Mouse (Mus musculus) intestine, embryonic 14.5 days (tissue): ENCODE results near the gene Zp3r. TPM values are rescaled to one million over a fixed set of nuclear protein-coding genes. Genes with fewer than 3 reads are reported as not detected.
"Not testable (repeated sequence)": the region's sequence is repeated elsewhere in the genome, so short reads cannot be mapped to it uniquely, and the experiment has no call there.

Experiments
- ATAC-seq: fragments of 200-750 bp; cut with Nextera tagmentation; replicated peaks from 2 replicates; pipeline ENCODE4 v1.8.0; 2017; ENCODE audit warnings: low read depth, moderate number of reproducible peaks, moderate TSS enrichment, moderate library complexity; ENCODE audit not compliant: low FRiP score, low TSS enrichment
- DNase-seq: peaks from one replicate; pipeline ENCODE4 v3.0.0-alpha.2; 2018; ENCODE audit warnings: low spot score
- H3K27ac ChIP-seq: fragments of 300-500 bp; sonication (generic); 2 replicates; pipeline ENCODE4 v1.5.1; 2014; ENCODE audit warnings: low read depth, mild to moderate bottlenecking, control low read depth
- H3K27me3 ChIP-seq: fragments of 300-500 bp; sonication (generic); replicated peaks from 2 replicates; pipeline ENCODE4 v1.6.1; 2014; ENCODE audit warnings: low read length, control low read depth; ENCODE audit not compliant: control insufficient read depth, insufficient read depth
- H3K36me3 ChIP-seq: fragments of 300-500 bp; sonication (generic); 2 replicates; pipeline ENCODE4 v1.6.1; 2014; ENCODE audit warnings: low read length, control low read depth; ENCODE audit not compliant: control insufficient read depth, insufficient read depth
- H3K4me1 ChIP-seq: fragments of 300-500 bp; sonication (generic); replicated peaks from 2 replicates; pipeline ENCODE4 v1.6.1; 2014; ENCODE audit warnings: low read length, control low read depth, mixed read lengths; ENCODE audit not compliant: control insufficient read depth, insufficient read depth
- H3K4me2 ChIP-seq: fragments of 300-500 bp; sonication (generic); 2 replicates; pipeline ENCODE4 v1.6.1; 2014; ENCODE audit warnings: low read length
- H3K4me3 ChIP-seq: fragments of 300-500 bp; sonication (generic); 2 replicates; pipeline ENCODE4 v1.5.1; 2014; ENCODE audit warnings: low read depth, low read length, control low read depth, mixed read lengths
- H3K9ac ChIP-seq: fragments of 300-500 bp; sonication (generic); 2 replicates; pipeline ENCODE4 v1.6.1; 2014; ENCODE audit warnings: mild to moderate bottlenecking, low read length
- H3K9me3 ChIP-seq: fragments of 300-500 bp; sonication (generic); 2 replicates; pipeline ENCODE4 v1.6.1; 2016; ENCODE audit warnings: low read length, control low read depth; ENCODE audit not compliant: control insufficient read depth
- WGBS: fragments of 180-500 bp; shearing (Covaris S2); extraction: QIAGEN DNeasy Blood & Tissue Kit; methylation state at CpG from one replicate; pipeline ENCODE4 v1.1.7; 2014; 5-methylcytosine and 5-hydroxymethylcytosine counted together
- polyA plus RNA-seq: library from polyadenylated mRNA; unstranded; fragments of >200 nt; fragmentation: Nextera tagmentation; extraction: Ambion mirVana; gene quantifications from 2 replicates; pipeline ENCODE4 v1.2.1, GENCODE M21; 2014

Gene Zp3r
- polyA plus RNA-seq, result 0.09 and 0.12 TPM in 2 replicates

- H3K27me3 ChIP-seq, result no peaks in the 10 kb centered on the region
- H3K9ac ChIP-seq, result no peak within 1 kb of the TSS
- DNase-seq, result no peak
- H3K4me3 ChIP-seq, result no peak within 1 kb of the TSS
- no peak within 1 kb of the TSS for H3K4me2 ChIP-seq
- no peaks in the 10 kb centered on the region for H3K36me3 ChIP-seq
- WGBS, result 90% methylated on average over 2 of the region's 2 CpGs
- H3K27ac ChIP-seq, result no peak within 1 kb of the TSS
- 0 out of 2 replicates have a peak, but pooled peaks cover 4% of the 10 kb centered on the region for H3K9me3 ChIP-seq
- ATAC-seq, result no peak
- no peaks in the 10 kb centered on the region for H3K4me1 ChIP-seq
Observed at GRCm38 (mm10) chr1:130629521-130629920, at the start of gene Zp3r. Zp3r (minus strand) TSS chr1:130629621.

GRCm38 (mm10) chr1:130678551-130678950 is 49.1 kb upstream of the Zp3r start:
- Histone ChIP-seq H3K27ac (no peak overlapping the region), H3K4me1 (no peaks in the 10 kb centered on the region), H3K9ac (no peak overlapping the region), H3K9me3 (no peaks in the 10 kb centered on the region), H3K27me3 (no peaks in the 10 kb centered on the region), H3K4me2 (no peak overlapping the region), H3K36me3 (no peaks in the 10 kb centered on the region), H3K4me3 (no peak overlapping the region)
- DNase-seq (no peak), ATAC-seq (no peak)
- WGBS, result 87% methylated on average over 2 of the region's 2 CpGs

GRCm38 (mm10) chr1:130663576-130663975 is 34.2 kb upstream of the Zp3r start:
- DNase-seq, H3K4me3 ChIP-seq, H3K27me3 ChIP-seq, H3K9ac ChIP-seq, H3K4me2 ChIP-seq, ATAC-seq, H3K36me3 ChIP-seq, H3K27ac ChIP-seq, H3K4me1 ChIP-seq, H3K9me3 ChIP-seq: not testable (repeated sequence)
- WGBS, result 94% methylated on average over 5 of the region's 5 CpGs

- H3K4me3 ChIP-seq, result no peak within 1 kb of the TSS
- ATAC-seq (no peak), DNase-seq (no peak)
- H3K9me3 ChIP-seq, result no peaks in the 10 kb centered on the region
- no peak within 1 kb of the TSS for H3K27ac ChIP-seq
- H3K36me3 ChIP-seq, result no peaks in the 10 kb centered on the region
- 53% methylated on average over 3 of the region's 3 CpGs for WGBS
- no peak within 1 kb of the TSS for H3K9ac ChIP-seq
- no peak within 1 kb of the TSS for H3K4me2 ChIP-seq
- H3K27me3 ChIP-seq, result no peaks in the 10 kb centered on the region
- H3K4me1 ChIP-seq, result no peaks in the 10 kb centered on the region
Observed at GRCm38 (mm10) chr1:130661454-130661853, 32.0 kb upstream of the Zp3r start, which contains the start of gene C4bp. C4bp (minus strand) TSS chr1:130661632.

- ATAC-seq, H3K9me3 ChIP-seq, DNase-seq, H3K27me3 ChIP-seq, H3K4me3 ChIP-seq, H3K9ac ChIP-seq, H3K36me3 ChIP-seq, H3K4me2 ChIP-seq, H3K27ac ChIP-seq, H3K4me1 ChIP-seq: not testable (repeated sequence)
- WGBS, result 29% methylated on average over 5 of the region's 5 CpGs
Observed at GRCm38 (mm10) chr1:130659641-130660040, 30.2 kb upstream of the Zp3r start.

GRCm38 (mm10) chr1:130644103-130644502 is 14.7 kb upstream of the Zp3r start:
- ATAC-seq, result no peak
- Histone ChIP-seq H3K9ac (no peak overlapping the region), H3K4me3 (no peak overlapping the region), H3K36me3 (no peaks in the 10 kb centered on the region), H3K4me1 (no peaks in the 10 kb centered on the region), H3K9me3 (no peaks in the 10 kb centered on the region), H3K4me2 (no peak overlapping the region), H3K27ac (no peak overlapping the region), H3K27me3 (no peaks in the 10 kb centered on the region)
- WGBS, result 57% methylated on average over 4 of the region's 4 CpGs
- no peak for DNase-seq

- no peaks in the 10 kb centered on the region for H3K4me1 ChIP-seq
- no peaks in the 10 kb centered on the region for H3K36me3 ChIP-seq
- no peak overlapping the region for H3K4me3 ChIP-seq
- DNase-seq (no peak), ATAC-seq (no peak)
- H3K27me3 ChIP-seq, result no peaks in the 10 kb centered on the region
- H3K4me2 ChIP-seq, result no peak overlapping the region
- no peak overlapping the region for H3K9ac ChIP-seq
- no peaks in the 10 kb centered on the region for H3K9me3 ChIP-seq
- no peak overlapping the region for H3K27ac ChIP-seq
Observed at GRCm38 (mm10) chr1:130640967-130641366, 11.5 kb upstream of the Zp3r start.

GRCm38 (mm10) chr1:130633761-130634410 is 4.5 kb upstream of the Zp3r start:
- no peaks in the 10 kb centered on the region for H3K36me3 ChIP-seq
- peak overlapping the region; percentile 20; the same call in 1 of the 2 replicates for H3K4me2 ChIP-seq
- ATAC-seq (peak; percentile 58; the same call in 1 of the 2 replicates), DNase-seq (peak; percentile 94)
- H3K27me3 ChIP-seq, result no peaks in the 10 kb centered on the region
- H3K9ac ChIP-seq, result no peak overlapping the region
- no peak overlapping the region for H3K27ac ChIP-seq
- WGBS, result 29% methylated on average over 16 of the region's 16 CpGs
- H3K9me3 ChIP-seq, result 0 out of 2 replicates have a peak, but pooled peaks cover 4% of the 10 kb centered on the region
- no peak overlapping the region; the same call in 1 of the 2 replicates for H3K4me3 ChIP-seq
- no peaks in the 10 kb centered on the region for H3K4me1 ChIP-seq

- H3K4me3 ChIP-seq, result no peak overlapping the region
- no peak for ATAC-seq
- WGBS, result 83% methylated on average over 8 of the region's 8 CpGs
Observed at GRCm38 (mm10) chr1:130633316-130633715, 3.9 kb upstream of the Zp3r start.

More at GRCm38 (mm10) chr1:130633316-130633715, 3.9 kb upstream of the Zp3r start:
- H3K9me3 ChIP-seq, result 0 out of 2 replicates have a peak, but pooled peaks cover 4% of the 10 kb centered on the region
- no peak overlapping the region for H3K4me2 ChIP-seq
- no peaks in the 10 kb centered on the region for H3K27me3 ChIP-seq
- no peak overlapping the region for H3K27ac ChIP-seq
- no peak for DNase-seq
- H3K36me3 ChIP-seq, result no peaks in the 10 kb centered on the region
- H3K4me1 ChIP-seq, result no peaks in the 10 kb centered on the region
- H3K9ac ChIP-seq, result no peak overlapping the region
